Mouse (Mus musculus) olfactory bulb, adult 2 months (tissue): ENCODE results near the gene Cars2. TPM values are rescaled to one million over a fixed set of nuclear protein-coding genes. Genes with fewer than 3 reads are reported as not detected.
"Not testable (repeated sequence)": the region's sequence is repeated elsewhere in the genome, so short reads cannot be mapped to it uniquely, and the experiment has no call there.

Experiments
- H3K27ac ChIP-seq: fragments of 200-500 bp; 2 replicates; pipeline ENCODE4 v1.5.1; 2012; ENCODE audit warnings: low read depth, low read length; ENCODE audit not compliant: insufficient read depth
- H3K4me1 ChIP-seq: fragments of 200-500 bp; 2 replicates; pipeline ENCODE4 v1.6.1; 2012; ENCODE audit warnings: low read length; ENCODE audit not compliant: control insufficient read depth, insufficient read depth
- H3K4me3 ChIP-seq: fragments of 200-500 bp; 2 replicates; pipeline ENCODE4 v1.5.1; 2012; ENCODE audit warnings: mild to moderate bottlenecking, low read depth, low read length, moderate library complexity; ENCODE audit not compliant: insufficient read depth
- CTCF ChIP-seq: fragments of 200-500 bp; IDR thresholded peaks from 2 replicates; pipeline ENCODE4 v1.5.1; 2012; ENCODE audit warnings: low read depth, mild to moderate bottlenecking, low read length, moderate library complexity; ENCODE audit not compliant: insufficient read depth
- POLR2A ChIP-seq: fragments of 200-500 bp; IDR thresholded peaks from 2 replicates; pipeline ENCODE4 v1.6.1; 2012; ENCODE audit warnings: mild to moderate bottlenecking, low read depth, low read length, moderate library complexity; ENCODE audit not compliant: insufficient read depth
- WGBS: fragments of 180-500 bp; shearing (Covaris S2); methylation state at CpG from one replicate; pipeline ENCODE4 v1.1.7; 2018; 5-methylcytosine and 5-hydroxymethylcytosine counted together
- polyA plus RNA-seq: library from polyadenylated mRNA; stranded (reverse); fragments of >200 nt; gene quantifications from 2 replicates; pipeline ENCODE4 v1.2.4, GENCODE M21; 2012; ENCODE audit warnings: low replicate concordance; ENCODE audit not compliant: missing spikeins, insufficient read depth, insufficient read length

Gene Cars2
- polyA plus RNA-seq, 1 experiment, result not detected

- TF ChIP-seq CTCF (no peak), POLR2A (no peak)
- H3K4me3 ChIP-seq, result no peak overlapping the region
- H3K27ac ChIP-seq, result no peak overlapping the region
- peaks cover 20% of the 10 kb centered on the region for H3K4me1 ChIP-seq
- 77% methylated on average over 13 of the region's 13 CpGs for WGBS
Observed at GRCm38 (mm10) chr8:11503476-11504232, 46.9 kb downstream of the Cars2 start.

GRCm38 (mm10) chr8:11498786-11499485, 51.6 kb downstream of the Cars2 start:
- no peak for TF ChIP-seq CTCF
- TF ChIP-seq POLR2A, result no peak
- peaks cover 9% of the 10 kb centered on the region for H3K4me1 ChIP-seq
- WGBS, result 91% methylated on average over 4 of the region's 4 CpGs
- no peak overlapping the region for H3K4me3 ChIP-seq
- no peak overlapping the region for H3K27ac ChIP-seq

GRCm38 (mm10) chr8:11498281-11498680, 52.3 kb downstream of the Cars2 start:
- TF ChIP-seq POLR2A (no peak), CTCF (no peak)
- no peak overlapping the region for H3K4me3 ChIP-seq
- no peak overlapping the region for H3K27ac ChIP-seq
- H3K4me1 ChIP-seq, result peaks cover 9% of the 10 kb centered on the region
- WGBS, result 79% methylated on average over 12 of the region's 12 CpGs

GRCm38 (mm10) chr8:11497017-11497990, 53.3 kb downstream of the Cars2 start, which contains the start of gene Naxd:
Gene Naxd (plus strand): TSS chr8:11497506.
- TF ChIP-seq CTCF (no peak), POLR2A (no peak)
- H3K4me3 ChIP-seq, result peak within 1 kb of the TSS; percentile 91
- peaks cover 9% of the 10 kb centered on the region for H3K4me1 ChIP-seq
- 3% methylated on average over 73 of the region's 73 CpGs for WGBS
- peak within 1 kb of the TSS; percentile 63 for H3K27ac ChIP-seq

GRCm38 (mm10) chr8:11492340-11492739, 58.2 kb downstream of the Cars2 start:
- H3K27ac ChIP-seq, H3K4me1 ChIP-seq, H3K4me3 ChIP-seq: not testable (repeated sequence)
- 83% methylated on average over 2 of the region's 2 CpGs for WGBS

- WGBS, result 62% methylated on average over 4 of the region's 4 CpGs
- H3K27ac ChIP-seq, result no peak overlapping the region
Observed at GRCm38 (mm10) chr8:11487229-11487628, 63.4 kb downstream of the Cars2 start.

GRCm38 (mm10) chr8:11486142-11486541, 64.4 kb downstream of the Cars2 start:
- Histone ChIP-seq H3K27ac (no peak overlapping the region), H3K4me3 (no peak overlapping the region), H3K4me1 (0 out of 2 replicates have a peak, but pooled peaks cover 3% of the 10 kb centered on the region)
- WGBS, result 20% methylated on average over 7 of the region's 7 CpGs
- TF ChIP-seq CTCF (peak; percentile 63), POLR2A (no peak)

More at GRCm38 (mm10) chr8:11487229-11487628, 63.4 kb downstream of the Cars2 start:
- Histone ChIP-seq H3K4me1 (0 out of 2 replicates have a peak, but pooled peaks cover 3% of the 10 kb centered on the region), H3K4me3 (no peak overlapping the region)
- TF ChIP-seq POLR2A (no peak), CTCF (no peak)

- TF ChIP-seq CTCF (no peak), POLR2A (no peak)
- no peak overlapping the region for H3K27ac ChIP-seq
- WGBS, result 76% methylated on average over 3 of the region's 3 CpGs
- H3K4me1 ChIP-seq, result peaks cover 15% of the 10 kb centered on the region
- no peak overlapping the region for H3K4me3 ChIP-seq
Observed at GRCm38 (mm10) chr8:11482537-11482936, 68.0 kb downstream of the Cars2 start.

- Histone ChIP-seq H3K4me1 (peaks cover 14% of the 10 kb centered on the region), H3K27ac (no peak overlapping the region), H3K4me3 (no peak overlapping the region)
- 92% methylated on average over 3 of the region's 3 CpGs for WGBS
- TF ChIP-seq POLR2A (no peak), CTCF (no peak)
Observed at GRCm38 (mm10) chr8:11481876-11482275, 68.7 kb downstream of the Cars2 start.
